13 mouse cellular contexts compared by ENCODE assay signal in genomic region chr8:107172152-107172551, GRCm38 (mm10). TPM values are rescaled to one million over a fixed set of nuclear protein-coding genes. Genes with fewer than 3 reads are reported as not detected.
DNase-seq lines count a peak whose midpoint lies in the region; ATAC-seq lines count a peak whose summit lies in the region.
"Had no signal": no experiment of that assay in that cellular context is flagged by ENCODE, and none has a peak within 500 bp of the region (broad histone marks: within the 10 kb centered on the region; RNA-seq: fewer than 3 reads in every experiment).

No protein-coding gene starts in this region.

- H3K27ac ChIP-seq in forebrain, embryonic 15.5 days (replicated peaks): peak overlapping the region; percentile 29; the same call in 1 of the 2 replicates
- H3K27ac ChIP-seq in forebrain, embryonic 10.5 days: no peak overlapping the region
- no peak overlapping the region for H3K27ac ChIP-seq in midbrain, embryonic 14.5 days (replicated peaks; ENCODE audit: low read depth, low read length)
- no peak overlapping the region for H3K27ac ChIP-seq in midbrain, embryonic 10.5 days (replicated peaks)
- peak overlapping the region; percentile 15; the same call in 1 of the 2 replicates for H3K27ac ChIP-seq in neural tube, embryonic 13.5 days (replicated peaks)
- H3K27ac ChIP-seq: kidney, embryonic 15.5 days; limb, embryonic 15.5 days; lung, embryonic 15.5 days had no signal

- no peaks in the 10 kb centered on the region for H3K9me3 ChIP-seq in forebrain, embryonic 15.5 days
- H3K9me3 ChIP-seq in forebrain, embryonic 10.5 days: no peaks in the 10 kb centered on the region
- H3K9me3 ChIP-seq in midbrain, embryonic 14.5 days (ENCODE audit: control insufficient read depth, low read length): no peaks in the 10 kb centered on the region
- H3K9me3 ChIP-seq in midbrain, embryonic 10.5 days (replicated peaks): no peaks in the 10 kb centered on the region
- H3K9me3 ChIP-seq in neural tube, embryonic 13.5 days: no peaks in the 10 kb centered on the region
- H3K9me3 ChIP-seq: kidney, embryonic 15.5 days; limb, embryonic 15.5 days; lung, embryonic 15.5 days had no signal

- WGBS in forebrain, embryonic 15.5 days: 35% methylated on average over 8 of the region's 8 CpGs
- 84% methylated on average over 8 of the region's 8 CpGs for WGBS in forebrain, embryonic 10.5 days
- WGBS in midbrain, embryonic 14.5 days: 65% methylated on average over 8 of the region's 8 CpGs
- 87% methylated on average over 8 of the region's 8 CpGs for WGBS in midbrain, embryonic 10.5 days
- 46% methylated on average over 8 of the region's 8 CpGs for WGBS in neural tube, embryonic 13.5 days

- peaks cover 9% of the 10 kb centered on the region for H3K4me1 ChIP-seq in forebrain, embryonic 15.5 days
- H3K4me1 ChIP-seq in forebrain, embryonic 10.5 days: no peaks in the 10 kb centered on the region
- no peaks in the 10 kb centered on the region for H3K4me1 ChIP-seq in midbrain, embryonic 14.5 days (ENCODE audit: control insufficient read depth, insufficient read depth, low read length)
- no peaks in the 10 kb centered on the region for H3K4me1 ChIP-seq in midbrain, embryonic 10.5 days
- H3K4me1 ChIP-seq in neural tube, embryonic 13.5 days (replicated peaks): peaks cover 15% of the 10 kb centered on the region
- H3K4me1 ChIP-seq: kidney, embryonic 15.5 days; limb, embryonic 15.5 days; lung, embryonic 15.5 days had no signal

- no peak overlapping the region for H3K4me2 ChIP-seq in forebrain, embryonic 15.5 days (replicated peaks)
- no peak overlapping the region for H3K4me2 ChIP-seq in midbrain, embryonic 14.5 days (ENCODE audit: low read length)
- H3K4me2 ChIP-seq in neural tube, embryonic 13.5 days: no peak overlapping the region
- H3K4me2 ChIP-seq: kidney, embryonic 15.5 days; limb, embryonic 15.5 days; lung, embryonic 15.5 days had no signal

- peaks cover 45% of the 10 kb centered on the region for H3K36me3 ChIP-seq in forebrain, embryonic 15.5 days
- H3K36me3 ChIP-seq in forebrain, embryonic 10.5 days (replicated peaks): peaks cover 100% of the 10 kb centered on the region
- peaks cover 67% of the 10 kb centered on the region for H3K36me3 ChIP-seq in midbrain, embryonic 14.5 days (ENCODE audit: control insufficient read depth, insufficient read depth, low read length)
- H3K36me3 ChIP-seq in midbrain, embryonic 10.5 days: peaks cover 98% of the 10 kb centered on the region
- H3K36me3 ChIP-seq in neural tube, embryonic 13.5 days: peaks cover 78% of the 10 kb centered on the region

- no peaks in the 10 kb centered on the region for H3K27me3 ChIP-seq in forebrain, embryonic 15.5 days
- H3K27me3 ChIP-seq in forebrain, embryonic 10.5 days (ENCODE audit: poor library complexity, severe bottlenecking): no peaks in the 10 kb centered on the region
- H3K27me3 ChIP-seq in midbrain, embryonic 14.5 days (ENCODE audit: control insufficient read depth, insufficient read depth, low read length): no peaks in the 10 kb centered on the region
- no peaks in the 10 kb centered on the region for H3K27me3 ChIP-seq in midbrain, embryonic 10.5 days (ENCODE audit: low read depth, poor library complexity, severe bottlenecking)
- H3K27me3 ChIP-seq in neural tube, embryonic 13.5 days: no peaks in the 10 kb centered on the region
- H3K27me3 ChIP-seq: kidney, embryonic 15.5 days; limb, embryonic 15.5 days; lung, embryonic 15.5 days had no signal

- DNase-seq in forebrain, embryonic 10.5 days (ENCODE audit: extremely low spot score, low spot score): no peak
- peak; percentile 47 for DNase-seq in kidney, adult 11 months
- DNase-seq in kidney, postnatal 10 days: no peak
- DNase-seq in midbrain, embryonic 14.5 days: peak; percentile 35
- DNase-seq in midbrain, embryonic 10.5 days (ENCODE audit: low spot score): no peak
- no peak for DNase-seq in left cerebral cortex, adult 18-20 months (ENCODE audit: low spot score in 2 of 2)
- DNase-seq: adrenal gland, postnatal 10 days; thymus, postnatal 4 days had no signal

- no peak for ATAC-seq in forebrain, embryonic 15.5 days (replicated peaks)
- no peak for ATAC-seq in midbrain, embryonic 14.5 days (ENCODE audit: low FRiP score, low TSS enrichment)
- peak; percentile 53 for ATAC-seq in neural tube, embryonic 13.5 days (ENCODE audit: low read depth)

- no peak overlapping the region for H3K4me3 ChIP-seq in forebrain, embryonic 15.5 days
- no peak overlapping the region for H3K4me3 ChIP-seq in forebrain, embryonic 10.5 days
- H3K4me3 ChIP-seq in midbrain, embryonic 14.5 days (replicated peaks; ENCODE audit: low read depth, low read length): no peak overlapping the region
- H3K4me3 ChIP-seq in midbrain, embryonic 10.5 days: no peak overlapping the region
- no peak overlapping the region for H3K4me3 ChIP-seq in neural tube, embryonic 13.5 days
- H3K4me3 ChIP-seq: kidney, embryonic 15.5 days; limb, embryonic 15.5 days; lung, embryonic 15.5 days had no signal

- H3K9ac ChIP-seq in forebrain, embryonic 15.5 days (replicated peaks): no peak overlapping the region
- H3K9ac ChIP-seq in midbrain, embryonic 14.5 days (replicated peaks; ENCODE audit: low read length): no peak overlapping the region
- H3K9ac ChIP-seq in neural tube, embryonic 13.5 days: no peak overlapping the region; the same call in 1 of the 2 replicates
- H3K9ac ChIP-seq: kidney, embryonic 15.5 days; limb, embryonic 15.5 days; lung, embryonic 15.5 days had no signal

RNA-seq across cellular contexts. Expression of gene Cyb5b, which starts 21.7 kb away (rescaled TPM):
- polyA plus RNA-seq in forebrain, embryonic 15.5 days (2015; fragmentation: Nextera tagmentation; extraction: Ambion mirVana): 103 and 105 TPM in 2 replicates
- polyA plus RNA-seq in forebrain, embryonic 10.5 days (2016; fragmentation: Nextera tagmentation; extraction: Ambion mirVana): 169 and 173 TPM in 2 replicates
- 82.0 and 136 TPM in 2 replicates for polyA plus RNA-seq in midbrain, embryonic 14.5 days (2014; fragmentation: Nextera tagmentation; extraction: Ambion mirVana)
- polyA plus RNA-seq in midbrain, embryonic 10.5 days (2016; fragmentation: Nextera tagmentation; extraction: Ambion mirVana): 164 and 175 TPM in 2 replicates
- polyA plus RNA-seq in neural tube, embryonic 13.5 days (2015; fragmentation: Nextera tagmentation; extraction: Ambion mirVana): 94.1 and 105 TPM in 2 replicates
- 10 to 100 TPM; 95.1 to 98.8 TPM for total RNA-seq in left cerebral cortex, adult 18-20 months (2021)

Comparison
In these comparisons a context has a peak if more than half of its experiments do, and no peak if none do; other contexts are left out.
1. H3K27ac ChIP-seq: peak in forebrain, embryonic 15.5 days (single experiment) and neural tube, embryonic 13.5 days (single experiment); none in forebrain, embryonic 10.5 days (single experiment), midbrain, embryonic 14.5 days (single experiment) and midbrain, embryonic 10.5 days (single experiment).
2. DNase-seq: peak in kidney, adult 11 months (single experiment) and midbrain, embryonic 14.5 days (single experiment); none in forebrain, embryonic 10.5 days (single experiment), kidney, postnatal 10 days (single experiment), midbrain, embryonic 10.5 days (single experiment) and left cerebral cortex, adult 18-20 months (0 of 2).